Mouse (Mus musculus): ENCODE data around the gene Rad9a.

Gene Rad9a

GRCm38 (mm10) chr19:4163543-4163887, 37.9 kb downstream of the Rad9a start:
- DNase-seq (ENCODE audit: low spot score): no peak

DNA sequence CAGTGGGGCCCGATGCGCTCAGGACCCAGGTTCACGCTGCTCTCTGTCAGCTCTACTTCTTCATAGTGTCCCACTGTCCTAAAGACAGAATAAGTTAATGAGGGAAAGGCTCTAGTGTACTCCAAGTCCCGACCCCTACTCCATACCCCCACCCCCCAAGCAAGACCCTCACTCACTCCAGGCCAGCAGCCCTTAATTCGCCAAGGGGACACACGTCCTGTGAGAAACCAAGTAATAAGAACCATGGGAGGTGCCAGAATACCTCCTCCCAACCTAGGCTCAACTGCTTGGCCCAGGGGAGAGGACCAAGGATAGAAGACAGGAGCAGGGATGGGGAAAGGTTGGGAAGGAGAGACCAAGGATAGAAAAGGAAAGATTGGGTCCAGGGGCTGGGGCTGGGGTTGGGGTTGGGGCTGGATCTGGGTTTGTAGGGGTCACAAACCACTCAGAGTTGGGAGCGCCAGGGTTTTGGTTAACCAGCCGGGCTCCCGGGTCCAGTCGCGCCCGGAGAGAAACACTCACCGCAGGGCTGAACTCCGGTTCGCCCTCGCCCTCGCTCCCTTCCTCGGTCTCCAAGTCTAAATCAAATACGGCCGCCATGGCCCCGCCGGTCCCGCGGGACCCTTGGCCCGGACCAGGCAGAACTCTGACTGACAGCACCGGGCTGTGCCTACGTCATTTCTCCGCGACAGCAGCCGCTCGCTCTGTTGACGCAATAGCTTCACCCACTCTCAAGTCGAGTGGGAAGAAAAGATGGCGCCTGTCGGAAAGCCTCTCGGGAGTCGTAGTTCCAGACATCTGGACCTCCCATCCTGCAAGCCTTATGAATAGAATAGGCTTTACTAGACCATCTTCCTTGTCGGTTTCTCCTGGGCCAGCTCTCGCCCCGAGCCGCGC, 38.6 kb downstream of the Rad9a start, which contains the start of gene Rps6kb2:
Rps6kb2 (minus strand) TSS at position 709 of the 897 bp plus-strand sequence.
- DNase-seq (ENCODE audit: low spot score): peak; percentile 93

DNA sequence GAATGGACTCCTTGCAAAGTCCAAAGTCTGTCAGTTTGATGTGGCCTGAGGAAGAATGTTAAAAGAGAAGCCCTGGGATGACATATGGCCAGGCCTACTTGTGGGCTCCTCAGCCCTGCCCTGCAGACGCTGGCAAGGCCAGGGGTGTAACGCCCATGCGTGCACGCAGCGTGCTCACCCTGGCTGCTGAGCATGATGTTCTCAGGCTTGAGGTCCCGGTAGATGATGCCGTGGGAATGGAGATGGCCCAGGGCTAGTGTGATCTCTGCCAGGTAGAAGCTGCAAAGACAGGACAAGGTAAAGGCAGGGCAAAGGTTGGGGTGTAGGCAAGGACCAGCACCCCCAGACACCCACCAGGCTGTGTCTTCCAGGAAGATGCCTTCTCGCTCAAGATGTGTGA, 42.4 kb downstream of the Rad9a start:
- no peak for DNase-seq (ENCODE audit: low spot score)

DNA sequence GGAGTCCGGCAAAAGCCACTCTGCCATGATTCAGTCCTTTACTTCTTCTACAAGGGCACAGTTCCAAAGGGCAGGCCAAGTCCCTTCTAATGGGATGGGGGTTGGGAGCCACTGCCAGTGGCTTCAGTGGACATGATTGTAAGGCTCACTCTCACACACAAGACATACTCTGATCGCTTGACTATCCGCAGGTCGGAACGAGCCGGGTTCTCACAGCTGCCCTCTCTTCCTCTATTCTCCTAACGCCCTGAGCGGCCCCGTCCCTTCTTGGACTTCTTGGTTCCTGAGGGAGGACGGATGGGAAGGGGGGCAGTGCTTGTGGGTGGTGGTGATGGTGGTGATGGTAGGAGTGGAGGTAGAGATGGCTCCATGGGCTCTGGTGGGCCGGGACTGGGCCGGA, 44.7 kb downstream of the Rad9a start:
- DNase-seq (ENCODE audit: low spot score): no peak

DNA sequence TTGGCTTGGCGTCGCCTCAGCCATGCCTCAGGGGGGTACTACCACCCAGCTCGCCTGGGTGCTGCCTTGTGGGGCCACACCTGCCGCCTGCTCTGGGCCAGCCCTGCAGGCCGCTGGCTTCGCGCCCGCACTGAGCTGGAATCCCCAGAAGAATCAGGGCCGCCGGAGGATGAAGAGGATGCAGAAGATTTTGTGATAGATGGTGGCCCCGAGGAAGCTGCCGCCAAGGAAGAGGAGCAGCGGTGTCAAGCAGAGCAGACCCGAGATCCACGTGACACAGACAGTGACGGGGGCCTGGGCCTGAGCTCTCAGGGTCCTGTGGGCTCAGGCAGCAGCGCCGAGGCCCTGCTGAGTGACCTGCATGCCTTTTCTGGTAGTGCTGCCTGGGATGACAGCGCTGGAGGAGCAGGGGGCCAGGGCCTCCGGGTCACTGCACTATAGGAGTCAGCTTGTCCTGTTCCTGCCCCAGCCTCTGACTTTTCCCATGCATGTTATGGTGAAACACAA, 45.3 kb downstream of the Rad9a start:
- DNase-seq (ENCODE audit: low spot score): no peak

- DNase-seq (ENCODE audit: low spot score): no peak
These were observed 46.0 kb downstream of the Rad9a start for GRCm38 (mm10) chr19:4155223-4156072.

GRCm38 (mm10) chr19:4154437-4155222, 46.8 kb downstream of the Rad9a start:
- no peak for DNase-seq (ENCODE audit: low spot score)

- peak; percentile 51 for DNase-seq (ENCODE audit: low spot score)
These were observed 48.2 kb downstream of the Rad9a start, which contains the start of gene Ptprcap for GRCm38 (mm10) chr19:4153232-4153654. Gene Ptprcap (plus strand): TSS chr19:4153604.

GRCm38 (mm10) chr19:4152445-4153231, 48.8 kb downstream of the Rad9a start:
- DNase-seq (ENCODE audit: low spot score): no peak

DNA sequence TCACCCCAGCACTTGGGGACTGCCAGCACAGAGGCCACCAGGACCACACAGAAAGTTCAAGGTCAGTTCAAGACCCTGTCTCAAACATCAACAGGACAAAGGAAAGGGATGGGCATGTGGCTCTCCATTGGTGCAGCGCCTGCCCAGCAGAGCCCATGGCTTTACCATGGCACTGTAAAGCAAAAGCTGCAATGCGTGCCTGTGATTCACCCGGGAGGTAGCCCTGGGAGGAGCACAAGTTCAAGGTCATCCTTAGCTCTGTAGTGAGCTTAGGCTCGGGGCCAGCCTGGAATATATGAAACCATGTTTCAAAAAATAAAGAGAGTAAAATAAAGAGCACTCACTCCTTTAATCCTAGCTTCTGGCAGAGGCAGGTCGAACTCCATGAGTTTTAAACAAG, 49.6 kb downstream of the Rad9a start:
- no peak for DNase-seq (ENCODE audit: low spot score)

DNA sequence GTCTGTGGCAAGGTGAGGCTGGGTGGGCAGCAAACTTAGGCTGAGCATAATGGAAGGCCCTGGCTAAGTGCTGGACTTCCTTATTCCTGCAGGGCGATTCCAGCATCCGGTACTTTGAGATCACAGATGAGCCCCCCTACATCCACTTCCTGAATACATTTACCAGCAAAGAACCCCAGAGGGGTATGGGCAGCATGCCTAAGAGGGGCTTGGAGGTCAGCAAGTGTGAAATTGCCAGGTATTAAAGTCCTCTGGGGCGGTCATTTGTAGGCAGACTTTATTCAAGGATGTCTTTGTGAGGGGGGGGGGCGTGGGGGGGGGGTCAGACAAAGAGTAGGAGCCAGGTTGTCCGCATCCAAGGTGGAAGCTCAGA, 50.0 kb downstream of the Rad9a start:
- DNase-seq (ENCODE audit: low spot score): no peak

DNA sequence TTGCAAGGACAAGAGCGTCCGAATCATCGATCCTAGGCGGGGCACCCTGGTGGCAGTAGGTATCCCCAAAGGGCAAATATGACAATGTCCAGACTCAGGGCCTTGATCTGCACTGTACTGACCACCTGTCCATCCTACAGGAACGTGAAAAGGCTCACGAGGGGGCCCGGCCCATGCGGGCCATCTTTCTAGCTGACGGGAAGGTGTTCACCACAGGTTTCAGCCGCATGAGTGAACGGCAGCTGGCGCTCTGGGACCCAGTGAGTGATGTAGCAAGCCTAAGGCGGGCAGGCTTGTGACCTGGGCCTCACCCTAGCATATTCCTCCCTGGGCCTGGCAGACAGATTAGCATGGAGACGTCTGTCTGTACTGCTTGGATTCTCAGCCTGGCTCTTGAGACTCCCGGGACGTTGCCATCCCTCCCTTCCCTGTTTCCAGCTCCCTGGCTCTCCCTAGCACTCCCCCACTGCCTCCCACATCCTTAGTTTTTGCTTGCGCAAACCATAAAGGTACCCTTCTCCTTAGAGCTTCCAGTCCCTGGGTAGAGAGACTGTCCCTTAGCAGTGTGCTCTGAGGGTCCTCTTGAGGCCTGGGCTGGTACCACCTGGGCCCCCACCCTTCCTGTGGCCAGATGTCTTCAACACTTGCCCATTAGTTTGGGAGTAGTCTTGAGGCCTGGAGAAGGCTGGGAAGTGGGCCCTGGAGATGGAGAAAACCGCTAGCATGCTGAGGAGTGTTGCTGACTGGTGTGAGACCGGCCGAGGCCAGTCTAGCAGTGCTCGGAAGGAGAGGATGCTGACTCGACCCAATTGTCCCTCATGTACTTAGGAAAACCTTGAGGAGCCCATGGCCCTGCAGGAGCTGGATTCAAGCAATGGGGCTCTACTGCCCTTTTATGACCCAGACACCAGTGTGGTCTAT, 50.6 kb downstream of the Rad9a start:
- DNase-seq (ENCODE audit: low spot score): no peak

DNA sequence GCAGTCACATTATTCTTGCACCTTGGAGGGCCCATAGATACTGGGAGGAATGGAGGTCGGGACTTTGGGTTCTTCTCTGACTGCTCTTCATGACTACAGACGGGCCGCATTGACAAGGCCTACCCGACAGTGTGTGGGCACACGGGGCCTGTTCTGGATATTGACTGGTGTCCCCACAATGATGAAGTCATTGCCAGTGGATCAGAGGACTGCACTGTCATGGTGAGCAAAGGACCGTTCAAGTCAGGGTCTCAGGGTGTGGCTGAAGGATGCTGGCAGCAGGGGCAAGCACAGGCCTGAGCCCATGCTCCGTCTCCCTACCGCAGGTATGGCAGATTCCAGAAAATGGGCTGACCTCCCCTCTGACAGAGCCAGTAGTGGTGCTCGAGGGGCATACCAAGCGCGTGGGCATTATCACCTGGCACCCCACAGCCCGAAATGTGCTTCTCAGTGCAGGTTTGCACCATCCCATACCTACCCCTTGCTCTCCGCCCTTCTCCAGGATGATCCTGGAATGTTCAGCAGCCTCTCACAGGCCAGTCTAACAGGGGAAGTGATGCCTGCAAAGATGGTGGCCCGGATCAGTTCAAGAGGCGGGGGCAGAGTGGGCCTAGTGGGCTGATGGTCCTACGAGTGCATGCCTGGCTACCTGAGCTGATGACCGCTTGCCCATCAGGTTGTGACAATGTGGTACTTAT, 51.5 kb downstream of the Rad9a start:
- no peak for DNase-seq (ENCODE audit: low spot score)

GRCm38 (mm10) chr19:4149283-4149682, 52.2 kb downstream of the Rad9a start:
- DNase-seq (ENCODE audit: low spot score): no peak

- no peak for DNase-seq (ENCODE audit: low spot score)
These were observed 52.6 kb downstream of the Rad9a start for GRCm38 (mm10) chr19:4148819-4149218.

- peak; percentile 89 for DNase-seq (ENCODE audit: low spot score)
These were observed 53.0 kb downstream of the Rad9a start, which contains the start of gene Coro1b for GRCm38 (mm10) chr19:4148491-4148806. Gene Coro1b (plus strand): TSS chr19:4148619.

GRCm38 (mm10) chr19:4147782-4148490, 53.5 kb downstream of the Rad9a start:
- DNase-seq (ENCODE audit: low spot score): no peak

DNA sequence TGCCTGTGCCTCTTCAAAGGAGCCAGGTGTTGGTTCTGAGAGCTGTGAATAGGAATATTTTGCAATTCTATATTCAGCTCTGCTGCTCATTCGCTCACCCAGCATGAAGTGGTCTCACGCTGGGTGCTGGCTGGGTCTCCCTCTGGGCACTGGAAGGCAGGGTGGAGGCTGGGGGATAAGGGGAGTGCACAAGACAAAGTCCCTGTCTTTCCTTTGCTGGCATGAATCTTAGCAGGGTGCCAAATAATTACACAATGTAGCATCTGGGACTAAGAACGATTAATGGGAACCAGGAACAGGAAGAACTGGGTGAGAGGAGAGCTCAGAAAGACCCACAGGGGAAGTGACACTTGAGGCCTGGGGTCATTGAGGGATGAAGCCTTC, 54.4 kb downstream of the Rad9a start:
- DNase-seq (ENCODE audit: low spot score): no peak

All from MN1 (cell line).